Mouse (Mus musculus) hindbrain, embryonic 13.5 days (tissue): ENCODE data around the gene Uaca. TPM values are rescaled to one million over a fixed set of nuclear protein-coding genes. Genes with fewer than 3 reads are reported as not detected.

Experiments used
- polyA plus RNA-seq: library from polyadenylated mRNA; unstranded; fragments of >200 nt; fragmentation: Nextera tagmentation; extraction: Ambion mirVana; gene quantifications from 2 replicates; pipeline ENCODE4 v1.2.1, GENCODE M21; 2015

The Uaca gene
- polyA plus RNA-seq, 1 experiment from 2014 or later, result 22.5 TPM

Other genes with a start within 250 kb of the Uaca start
- 67.9 and 70.0 TPM in 2 replicates for gene Lrrc49, start 106.4 kb upstream of the Uaca start, polyA plus RNA-seq
- 10.3 and 11.2 TPM in 2 replicates for gene Larp6, start 81.6 kb upstream of the Uaca start, polyA plus RNA-seq